Mouse (Mus musculus) intestine, embryonic 16.5 days (tissue): Measurements from ENCODE around the gene Gm10985. TPM values are rescaled to one million over a fixed set of nuclear protein-coding genes. Genes with fewer than 3 reads are reported as not detected.

ENCODE experiments used
- ATAC-seq: fragments of 200-750 bp; cut with Nextera tagmentation; 2 replicates; pipeline ENCODE4 v1.8.0; 2017; ENCODE audit warnings: moderate TSS enrichment, moderate library complexity
- H3K27ac ChIP-seq: fragments of 300-500 bp; sonication (generic); 2 replicates; pipeline ENCODE4 v1.5.1; 2014; ENCODE audit warnings: mild to moderate bottlenecking, low read length
- H3K27me3 ChIP-seq: fragments of 300-500 bp; sonication (generic); replicated peaks from 2 replicates; pipeline ENCODE4 v1.6.1; 2014; ENCODE audit warnings: low read length, control low read depth, mixed read lengths; ENCODE audit not compliant: control insufficient read depth, insufficient read depth
- H3K36me3 ChIP-seq: fragments of 300-500 bp; sonication (generic); 2 replicates; pipeline ENCODE4 v1.6.1; 2014; ENCODE audit warnings: low read length, control low read depth; ENCODE audit not compliant: control insufficient read depth, insufficient read depth
- H3K4me1 ChIP-seq: fragments of 300-500 bp; sonication (generic); 2 replicates; pipeline ENCODE4 v1.6.1; 2014; ENCODE audit warnings: low read length, control low read depth, mixed read lengths; ENCODE audit not compliant: control insufficient read depth, insufficient read depth
- H3K4me2 ChIP-seq: fragments of 300-500 bp; sonication (generic); 2 replicates; pipeline ENCODE4 v1.6.1; 2014; ENCODE audit warnings: low read depth, low read length, control low read depth
- H3K4me3 ChIP-seq: fragments of 300-500 bp; sonication (generic); 2 replicates; pipeline ENCODE4 v1.5.1; 2014; ENCODE audit warnings: mild to moderate bottlenecking, low read length
- H3K9ac ChIP-seq: fragments of 300-500 bp; sonication (generic); 2 replicates; pipeline ENCODE4 v1.6.1; 2014; ENCODE audit warnings: low read depth, low read length
- H3K9me3 ChIP-seq: fragments of 300-500 bp; sonication (generic); 2 replicates; pipeline ENCODE4 v1.6.1; 2016; ENCODE audit warnings: low read length, control low read depth; ENCODE audit not compliant: control insufficient read depth
- WGBS: fragments of 180-500 bp; shearing (Covaris S2); extraction: QIAGEN DNeasy Blood & Tissue Kit; methylation state at CpG from one replicate; pipeline ENCODE4 v1.1.7; 2014; 5-methylcytosine and 5-hydroxymethylcytosine counted together
- polyA plus RNA-seq: library from polyadenylated mRNA; unstranded; fragments of >200 nt; fragmentation: Nextera tagmentation; extraction: Ambion mirVana; gene quantifications from 2 replicates; pipeline ENCODE4 v1.2.1, GENCODE M21; 2015

Gm10985 gene
- polyA plus RNA-seq, 1 experiment from 2014 or later = not detected

DNA sequence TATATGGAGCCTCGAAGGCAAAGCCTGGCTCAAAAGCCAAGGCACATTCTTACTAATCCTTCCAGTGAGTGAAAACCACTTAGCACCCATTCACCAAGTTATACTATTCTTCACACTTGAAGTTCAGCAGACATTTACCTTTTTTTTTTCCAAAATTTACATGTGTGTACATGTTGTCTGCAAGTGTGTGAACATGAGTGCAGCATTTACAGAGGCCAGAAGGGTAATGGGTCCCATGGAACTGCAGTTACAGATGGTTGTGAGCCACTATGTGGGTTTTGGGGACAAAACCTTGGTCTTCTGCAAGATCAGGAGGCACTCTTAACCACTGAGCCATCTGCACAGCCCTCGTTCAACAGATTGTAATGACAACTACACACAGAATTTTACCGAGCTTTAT lies 9.9 kb downstream of the Gm10985 start:
- Histone ChIP-seq H3K27ac (no peak overlapping the region), H3K4me1 (no peaks in the 10 kb centered on the region), H3K27me3 (no peaks in the 10 kb centered on the region), H3K9me3 (no peaks in the 10 kb centered on the region), H3K4me2 (no peak overlapping the region), H3K9ac (no peak overlapping the region), H3K36me3 (peaks cover 5% of the 10 kb centered on the region; the same call in 1 of the 2 replicates), H3K4me3 (no peak overlapping the region)
- WGBS = 88% methylated on average over 3 of the region's 3 CpGs
- no peak for ATAC-seq

GRCm38 (mm10) chr3:53863383-53864220 lies 18.7 kb downstream of the Gm10985 start, which contains the start of gene Ufm1:
TSS of gene Ufm1 (minus strand) at chr3:53863830.
- ATAC-seq = peak; percentile 100
- Histone ChIP-seq H3K27ac (0 out of 2 replicates have a peak within 1 kb of the TSS, but pooled peaks have one; percentile 37), H3K9ac (peak within 1 kb of the TSS; percentile 80), H3K9me3 (no peaks in the 10 kb centered on the region), H3K27me3 (no peaks in the 10 kb centered on the region), H3K4me3 (peak within 1 kb of the TSS; percentile 77), H3K36me3 (peaks cover 7% of the 10 kb centered on the region), H3K4me1 (peaks cover 8% of the 10 kb centered on the region), H3K4me2 (peak within 1 kb of the TSS; percentile 77)
- WGBS = under 1% methylated on average over 58 of the region's 58 CpGs

GRCm38 (mm10) chr3:53868212-53868611 lies 23.3 kb downstream of the Gm10985 start:
- H3K27ac ChIP-seq = no peak overlapping the region

DNA sequence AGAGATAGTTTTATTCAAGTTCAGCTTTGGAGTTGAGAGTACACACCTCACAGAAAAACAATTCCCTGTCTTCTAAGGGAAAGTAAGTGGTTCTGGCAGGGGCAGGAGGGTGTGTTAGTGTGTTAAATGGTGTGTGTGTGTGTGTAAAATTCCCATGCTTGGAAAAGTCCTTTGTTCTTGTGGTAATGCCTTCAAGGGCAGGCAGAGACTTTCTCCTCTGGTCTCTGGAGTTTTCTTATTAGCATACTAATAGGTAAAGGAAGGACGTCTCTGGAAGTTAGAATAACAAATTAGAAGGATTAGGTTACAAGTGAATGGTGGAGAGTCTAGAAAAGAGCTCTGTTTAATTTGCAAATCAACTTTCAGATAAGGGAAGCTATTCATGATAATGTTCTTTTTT lies 24.4 kb downstream of the Gm10985 start:
- no peaks in the 10 kb centered on the region for H3K36me3 ChIP-seq
- no peaks in the 10 kb centered on the region for H3K9me3 ChIP-seq
- ATAC-seq = no peak
- no peak overlapping the region for H3K4me2 ChIP-seq
- no peak overlapping the region for H3K27ac ChIP-seq
- WGBS = 8% methylated on average over 1 of the region's 1 CpGs
- no peaks in the 10 kb centered on the region for H3K4me1 ChIP-seq
- no peak overlapping the region for H3K9ac ChIP-seq
- H3K4me3 ChIP-seq = no peak overlapping the region
- H3K27me3 ChIP-seq = no peaks in the 10 kb centered on the region

More at GRCm38 (mm10) chr3:53868212-53868611, 23.3 kb downstream of the Gm10985 start:
- no peaks in the 10 kb centered on the region for H3K36me3 ChIP-seq
- ATAC-seq = no peak
- WGBS = 78% methylated on average over 4 of the region's 4 CpGs
- no peaks in the 10 kb centered on the region for H3K4me1 ChIP-seq
- H3K27me3 ChIP-seq = no peaks in the 10 kb centered on the region
- no peak overlapping the region for H3K4me3 ChIP-seq
- H3K9me3 ChIP-seq = no peaks in the 10 kb centered on the region
- H3K9ac ChIP-seq = no peak overlapping the region
- H3K4me2 ChIP-seq = no peak overlapping the region

GRCm38 (mm10) chr3:53870482-53870881 lies 25.6 kb downstream of the Gm10985 start:
- ATAC-seq = no peak
- Histone ChIP-seq H3K27ac (no peak overlapping the region), H3K36me3 (no peaks in the 10 kb centered on the region), H3K4me1 (no peaks in the 10 kb centered on the region), H3K27me3 (no peaks in the 10 kb centered on the region), H3K4me2 (no peak overlapping the region), H3K4me3 (no peak overlapping the region), H3K9ac (no peak overlapping the region), H3K9me3 (no peaks in the 10 kb centered on the region)
- WGBS = 78% methylated on average over 6 of the region's 6 CpGs

DNA sequence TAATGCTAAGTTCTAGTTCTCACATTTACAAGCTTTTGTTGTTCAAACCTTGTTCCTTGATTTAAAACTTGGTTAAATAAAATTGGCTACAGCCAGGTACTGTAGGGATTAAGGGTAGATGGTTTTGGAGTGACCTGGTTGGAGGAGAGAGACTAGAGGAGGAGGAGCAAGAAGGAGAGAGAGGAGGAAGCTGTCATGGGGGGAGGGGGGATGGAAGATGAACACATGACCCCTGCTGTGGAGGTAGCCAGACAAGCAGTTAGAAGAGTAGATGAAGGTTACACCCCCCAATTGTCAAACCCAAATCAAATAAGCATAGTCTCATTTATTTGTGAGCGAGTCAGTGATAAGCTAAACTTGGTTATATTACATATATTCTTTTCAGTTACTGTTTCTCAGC lies 26.7 kb downstream of the Gm10985 start:
- Histone ChIP-seq H3K9me3 (no peaks in the 10 kb centered on the region), H3K9ac (no peak overlapping the region), H3K4me1 (no peaks in the 10 kb centered on the region), H3K27me3 (no peaks in the 10 kb centered on the region), H3K27ac (no peak overlapping the region), H3K4me2 (no peak overlapping the region), H3K36me3 (no peaks in the 10 kb centered on the region), H3K4me3 (no peak overlapping the region)
- ATAC-seq = no peak
- WGBS = 100% methylated on average over 1 of the region's 1 CpGs

- Histone ChIP-seq H3K27ac (no peak overlapping the region), H3K4me1 (no peaks in the 10 kb centered on the region), H3K9ac (no peak overlapping the region), H3K4me3 (no peak overlapping the region), H3K4me2 (no peak overlapping the region), H3K27me3 (no peaks in the 10 kb centered on the region), H3K9me3 (no peaks in the 10 kb centered on the region), H3K36me3 (no peaks in the 10 kb centered on the region)
- 69% methylated on average over 12 of the region's 12 CpGs for WGBS
- ATAC-seq = no peak
These were observed 46.0 kb downstream of the Gm10985 start for GRCm38 (mm10) chr3:53890619-53891540.
